Mouse (Mus musculus): ENCODE results near the gene Nlrp6.

The Nlrp6 gene

GRCm38 (mm10) chr7:140912846-140913482, 7.7 kb upstream of the Nlrp6 start:
- DNase-seq (ENCODE audit: low read depth, low spot score) = no peak

- DNase-seq (ENCODE audit: low read depth, low spot score) = no peak
Measured at GRCm38 (mm10) chr7:140914031-140914690, 6.5 kb upstream of the Nlrp6 start.

- no peak for DNase-seq (ENCODE audit: low read depth, low spot score)
Measured at GRCm38 (mm10) chr7:140919911-140920310, 791 bp upstream of the Nlrp6 start.

GRCm38 (mm10) chr7:140921225-140921975, 698 bp downstream of the Nlrp6 start:
- DNase-seq (ENCODE audit: low read depth, low spot score) = no peak

GRCm38 (mm10) chr7:140922398-140923069, 1.8 kb downstream of the Nlrp6 start:
- DNase-seq (ENCODE audit: low read depth, low spot score) = no peak

GRCm38 (mm10) chr7:140923070-140923775, 2.5 kb downstream of the Nlrp6 start:
- DNase-seq (ENCODE audit: low read depth, low spot score) = no peak

- no peak for DNase-seq (ENCODE audit: low read depth, low spot score)
Measured at GRCm38 (mm10) chr7:140927181-140927580, 6.5 kb downstream of the Nlrp6 start.

GRCm38 (mm10) chr7:140938436-140938835, 17.7 kb downstream of the Nlrp6 start:
- DNase-seq (ENCODE audit: low read depth, low spot score) = peak; percentile 17

- no peak for DNase-seq (ENCODE audit: low read depth, low spot score)
Measured at GRCm38 (mm10) chr7:140938896-140939295, 18.2 kb downstream of the Nlrp6 start.

GRCm38 (mm10) chr7:140939669-140940171, 19.0 kb downstream of the Nlrp6 start:
- peak; percentile 9 for DNase-seq (ENCODE audit: low read depth, low spot score)

- DNase-seq (ENCODE audit: low read depth, low spot score) = peak; percentile 84
Measured at GRCm38 (mm10) chr7:140941222-140942051, 20.7 kb downstream of the Nlrp6 start, which contains the start of gene Pgghg. TSS of gene Pgghg (plus strand) at chr7:140941391.

- DNase-seq (ENCODE audit: low read depth, low spot score) = peak; percentile 24
Measured at GRCm38 (mm10) chr7:140942341-140942740, 21.6 kb downstream of the Nlrp6 start.

GRCm38 (mm10) chr7:140942811-140943210, 22.1 kb downstream of the Nlrp6 start:
- no peak for DNase-seq (ENCODE audit: low read depth, low spot score)

- DNase-seq (ENCODE audit: low read depth, low spot score) = no peak
Measured at GRCm38 (mm10) chr7:140943356-140943755, 22.7 kb downstream of the Nlrp6 start.

GRCm38 (mm10) chr7:140944236-140944635, 23.5 kb downstream of the Nlrp6 start:
- DNase-seq (ENCODE audit: low read depth, low spot score) = no peak

- DNase-seq (ENCODE audit: low read depth, low spot score) = no peak
Measured at GRCm38 (mm10) chr7:140945247-140945646, 24.5 kb downstream of the Nlrp6 start.

GRCm38 (mm10) chr7:140946311-140946710, 25.6 kb downstream of the Nlrp6 start:
- DNase-seq (ENCODE audit: low read depth, low spot score) = no peak

- DNase-seq (ENCODE audit: low read depth, low spot score) = no peak
Measured at GRCm38 (mm10) chr7:140946980-140947379, 26.3 kb downstream of the Nlrp6 start.

- no peak for DNase-seq (ENCODE audit: low read depth, low spot score)
Measured at GRCm38 (mm10) chr7:140948161-140948560, 27.5 kb downstream of the Nlrp6 start.

GRCm38 (mm10) chr7:140949255-140949654, 28.6 kb downstream of the Nlrp6 start:
- DNase-seq (ENCODE audit: low read depth, low spot score) = no peak

All from 3T3-L1 (cell line).